Mouse (Mus musculus) adrenal gland, postnatal 4 days (tissue): Measurements from ENCODE around the gene 1700010I14Rik. TPM values are rescaled to one million over a fixed set of nuclear protein-coding genes. Genes with fewer than 3 reads are reported as not detected.

ENCODE experiments used
- DNase-seq, 2 experiments: peaks; one replicate each; pipeline ENCODE4 v3.0.0; 2021 to 2022; ENCODE audit warnings: low spot score in 2 of 2, mixed read lengths in 2 of 2
- total RNA-seq, 2 experiments: library from RNA; stranded (reverse); gene quantifications; 2 replicates each; pipeline ENCODE4 v1.2.3; 2021

Gene 1700010I14Rik
- total RNA-seq, 2 experiments from 2014 or later: 3.6 to 4.9 TPM

- DNase-seq: no peak
These were observed 35.2 kb downstream of the 1700010I14Rik start for GRCm38 (mm10) chr17:9023198-9023942.

GRCm38 (mm10) chr17:9030181-9030580 is 42.0 kb downstream of the 1700010I14Rik start:
- DNase-seq: no peak

- DNase-seq: peak; percentile 47 to 59
These were observed 43.4 kb downstream of the 1700010I14Rik start for GRCm38 (mm10) chr17:9031241-9032141.

GRCm38 (mm10) chr17:9032362-9033044 is 44.4 kb downstream of the 1700010I14Rik start:
- no peak for DNase-seq

- no peak for DNase-seq
These were observed 45.4 kb downstream of the 1700010I14Rik start for GRCm38 (mm10) chr17:9033511-9033910.

- no peak for DNase-seq
These were observed 47.6 kb downstream of the 1700010I14Rik start for GRCm38 (mm10) chr17:9035561-9036348.

GRCm38 (mm10) chr17:9042723-9043122 is 54.6 kb downstream of the 1700010I14Rik start:
- no peak for DNase-seq

GRCm38 (mm10) chr17:9052441-9052980 is 64.4 kb downstream of the 1700010I14Rik start:
- DNase-seq: no peak

- DNase-seq: no peak
These were observed 71.3 kb downstream of the 1700010I14Rik start for GRCm38 (mm10) chr17:9059360-9059932.
